Mouse (Mus musculus) CD4-positive, CD25-positive, alpha-beta regulatory T cell, adult 4 months (primary cell): ENCODE data around the gene Aoah. TPM values are rescaled to one million over a fixed set of nuclear protein-coding genes. Genes with fewer than 3 reads are reported as not detected.

ENCODE experiments used
- ATAC-seq: one replicate; pipeline ENCODE4 v1.8.0; 2017
- polyA plus RNA-seq, 2 experiments: library from polyadenylated mRNA; unstranded; fragments of 100-300 nt; shearing (Covaris generic); gene quantifications; one replicate each; pipeline ENCODE4 v1.2.1; 2017

Gene Aoah
- polyA plus RNA-seq, 2 experiments from 2014 or later = 0.20 TPM; not detected in 1

- no peak for ATAC-seq
These were observed 123.0 kb downstream of the Aoah start for GRCm38 (mm10) chr13:20916698-20917511.

DNA sequence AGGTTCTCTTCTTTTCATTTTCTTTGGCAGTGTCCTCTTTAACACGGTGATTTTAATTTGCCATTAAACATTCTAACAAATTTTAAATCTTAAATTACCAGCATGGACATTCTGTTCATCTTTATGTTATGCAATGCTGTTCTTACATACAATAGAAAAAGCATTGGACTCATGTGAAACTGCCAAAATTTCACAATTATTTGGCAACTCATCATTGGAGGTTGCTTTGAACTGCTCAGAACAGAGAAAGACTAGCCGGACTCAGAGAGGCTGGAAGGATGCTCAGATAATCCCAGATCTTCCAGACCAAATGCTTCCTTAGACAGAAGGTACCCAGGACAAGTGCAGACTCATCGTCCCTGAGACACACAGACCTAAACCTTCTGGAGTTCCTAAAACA is 126.5 kb downstream of the Aoah start:
- ATAC-seq = no peak

- ATAC-seq = no peak
These were observed 142.1 kb downstream of the Aoah start for GRCm38 (mm10) chr13:20936016-20936415.

DNA sequence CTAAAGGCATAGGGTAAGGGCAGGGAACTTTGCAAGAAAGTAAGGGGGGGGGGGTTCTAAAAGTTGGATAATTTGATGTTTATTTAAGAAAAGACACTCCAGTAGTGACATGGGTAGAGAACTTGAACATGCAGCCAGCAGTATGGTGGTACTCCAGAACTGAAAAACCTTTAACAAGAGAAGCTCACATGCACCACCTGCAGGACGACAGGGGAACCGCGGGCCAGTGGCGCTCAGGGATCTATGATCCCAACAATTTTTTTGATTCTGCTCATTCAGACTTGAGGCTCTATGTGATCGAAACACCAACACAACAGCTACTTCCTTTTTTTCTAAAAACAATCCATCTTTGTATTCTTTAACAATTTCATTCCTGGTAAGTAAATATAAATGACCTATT is 143.5 kb downstream of the Aoah start:
- ATAC-seq = no peak

DNA sequence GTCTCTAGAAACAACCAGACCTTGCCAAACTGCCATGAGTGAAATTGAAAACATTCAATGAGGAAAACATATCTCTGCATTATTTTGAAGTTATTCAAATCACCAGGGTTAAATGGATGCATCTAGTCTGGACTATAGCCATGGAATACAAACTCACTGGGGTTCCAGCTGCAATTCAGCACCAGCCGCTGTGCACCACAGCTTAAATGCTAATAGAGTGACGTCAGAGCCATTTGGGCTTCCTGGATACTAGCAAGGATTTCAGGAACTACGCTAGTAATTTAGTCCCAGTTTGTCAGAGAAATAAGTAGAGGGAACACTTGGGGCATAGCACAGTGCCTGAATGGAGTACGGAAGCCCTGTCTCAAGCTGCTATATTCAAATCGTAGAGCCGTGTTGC is 145.2 kb downstream of the Aoah start:
- no peak for ATAC-seq

DNA sequence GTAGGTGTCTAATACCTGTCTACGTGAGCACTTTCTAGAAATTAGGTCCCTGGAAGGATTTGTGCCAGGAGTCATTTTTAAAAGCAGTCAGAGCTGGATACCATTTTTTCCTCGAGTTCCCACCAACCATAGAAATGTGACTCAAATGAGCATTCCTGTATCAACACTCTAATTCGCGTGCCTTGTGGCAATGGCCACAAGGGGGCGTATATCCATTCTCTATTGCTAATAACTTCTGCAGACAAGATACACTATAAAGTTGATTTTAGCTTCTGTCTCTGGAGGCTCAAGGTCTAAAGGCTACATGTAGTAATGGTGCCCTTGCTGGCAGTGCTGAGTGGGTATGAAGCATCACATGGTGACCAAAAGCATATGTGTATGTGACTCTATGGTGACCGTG is 146.5 kb downstream of the Aoah start:
- no peak for ATAC-seq

GRCm38 (mm10) chr13:20941707-20942106 is 147.8 kb downstream of the Aoah start:
- no peak for ATAC-seq

DNA sequence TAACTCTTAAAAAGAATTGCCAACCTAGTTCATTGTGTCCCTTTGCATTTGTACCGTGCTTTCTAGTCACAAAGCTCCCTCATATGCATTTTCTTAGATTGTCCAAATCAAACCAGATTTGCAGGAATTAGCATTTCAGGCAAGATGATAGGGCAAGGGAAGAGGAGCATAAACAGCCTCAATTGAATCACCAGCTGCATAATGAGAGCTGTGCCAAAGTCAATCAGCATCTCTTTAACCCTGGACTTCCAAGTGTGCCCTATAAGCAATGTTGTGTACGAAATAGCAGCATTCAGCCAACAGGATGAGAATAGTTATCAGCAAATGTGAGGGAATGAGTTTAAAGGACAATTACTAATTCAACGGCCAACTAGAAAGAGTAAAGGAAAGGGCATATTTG is 169.2 kb downstream of the Aoah start:
- no peak for ATAC-seq

GRCm38 (mm10) chr13:20981234-20982230 is 187.6 kb downstream of the Aoah start:
- ATAC-seq = no peak

- no peak for ATAC-seq
These were observed 191.6 kb downstream of the Aoah start for GRCm38 (mm10) chr13:20985510-20985909.

- ATAC-seq = no peak
These were observed 192.0 kb downstream of the Aoah start for GRCm38 (mm10) chr13:20985961-20986360.

GRCm38 (mm10) chr13:21005238-21005637 is 211.3 kb downstream of the Aoah start:
- ATAC-seq = no peak

DNA sequence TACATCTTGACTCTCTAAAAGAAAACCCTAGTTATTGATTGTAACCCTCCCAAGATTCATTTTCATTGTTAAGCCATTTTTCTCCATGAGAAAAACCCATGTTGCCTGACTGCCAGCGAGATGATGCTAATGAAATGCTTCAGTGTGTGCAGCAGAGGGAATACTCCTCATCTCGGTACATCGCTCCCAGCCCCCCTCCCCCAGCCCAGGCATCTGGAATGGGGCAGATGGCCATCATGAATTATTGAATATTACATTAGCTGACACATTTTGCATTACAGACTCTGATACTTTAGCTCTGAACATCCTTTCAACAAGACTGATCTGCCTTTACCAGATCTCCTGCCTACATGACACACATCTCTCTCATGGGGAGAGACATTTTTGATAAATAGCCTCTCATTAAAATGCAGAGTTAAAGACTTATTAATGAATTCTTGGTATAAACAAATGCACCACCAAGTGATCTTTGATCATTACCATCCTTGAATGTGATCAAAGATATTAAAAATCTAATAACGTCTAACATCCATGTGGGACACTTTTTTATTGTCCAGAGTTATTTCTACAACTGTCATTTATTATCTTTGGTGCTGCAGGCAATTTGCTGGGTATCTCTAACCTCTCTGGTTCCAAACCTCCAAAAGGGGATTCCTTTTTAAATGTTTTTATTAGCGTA is 211.9 kb downstream of the Aoah start:
- ATAC-seq = no peak

- no peak for ATAC-seq
These were observed 212.4 kb downstream of the Aoah start for GRCm38 (mm10) chr13:21006321-21006653.

- ATAC-seq = no peak
These were observed 219.7 kb downstream of the Aoah start for GRCm38 (mm10) chr13:21013659-21014058.

DNA sequence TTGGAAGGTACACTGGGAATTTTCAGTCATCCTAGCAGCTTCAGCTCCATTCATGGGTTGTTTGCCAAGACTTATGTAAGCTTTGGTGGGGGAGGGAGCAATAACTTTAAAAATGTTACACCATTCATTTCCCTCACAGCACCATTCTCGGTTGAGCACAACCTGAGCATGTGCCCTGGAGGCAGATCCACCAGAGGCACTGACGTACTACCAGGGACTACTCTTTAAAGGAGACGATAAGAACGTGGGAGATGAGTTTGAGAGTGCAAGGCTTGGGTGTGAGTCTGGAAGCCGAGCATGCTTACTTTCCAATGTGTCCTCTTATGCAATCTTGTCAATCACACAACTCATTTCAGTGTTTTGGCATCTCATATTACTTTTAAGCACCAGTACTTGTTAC is 230.9 kb downstream of the Aoah start:
- ATAC-seq = no peak

- ATAC-seq = no peak
These were observed 239.3 kb downstream of the Aoah start for GRCm38 (mm10) chr13:21033176-21033575.

DNA sequence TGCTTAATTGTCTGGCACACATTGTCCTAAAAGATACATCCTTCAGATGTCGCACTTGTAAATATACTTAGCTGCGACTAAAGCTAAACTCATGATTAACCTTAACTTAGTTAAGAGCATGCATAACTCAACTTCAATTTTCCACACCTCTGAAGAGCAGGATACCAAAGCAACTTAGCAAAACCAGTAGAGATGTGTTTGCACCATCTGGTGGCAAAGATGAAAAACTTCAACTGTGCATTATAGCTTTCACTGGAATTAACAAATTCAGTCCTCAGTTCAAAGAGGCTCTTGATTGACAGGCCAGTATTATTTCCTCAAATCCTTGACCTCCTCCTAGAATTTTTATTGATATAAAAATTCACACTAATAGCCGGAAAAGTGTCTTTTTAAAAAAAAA is 241.1 kb downstream of the Aoah start:
- ATAC-seq = no peak

DNA sequence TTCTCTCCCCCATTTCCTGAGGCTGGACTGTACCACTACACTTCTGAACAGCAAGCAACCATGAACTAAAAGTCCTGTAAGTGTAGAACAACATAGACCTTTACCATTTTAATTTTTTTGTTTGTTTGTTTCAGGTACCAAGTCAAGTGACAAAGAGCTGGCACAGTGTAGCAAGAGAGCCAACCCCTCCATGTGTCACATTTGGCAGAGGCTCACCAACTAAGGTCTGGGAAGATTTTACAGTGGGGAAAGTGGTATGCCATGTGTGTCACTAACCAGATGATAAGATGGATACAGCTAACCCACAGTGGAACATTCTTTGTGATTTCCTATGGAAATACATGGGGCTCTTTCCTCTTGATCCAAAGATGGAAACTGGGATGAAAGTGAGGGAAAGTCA is 242.1 kb downstream of the Aoah start:
- ATAC-seq = no peak

DNA sequence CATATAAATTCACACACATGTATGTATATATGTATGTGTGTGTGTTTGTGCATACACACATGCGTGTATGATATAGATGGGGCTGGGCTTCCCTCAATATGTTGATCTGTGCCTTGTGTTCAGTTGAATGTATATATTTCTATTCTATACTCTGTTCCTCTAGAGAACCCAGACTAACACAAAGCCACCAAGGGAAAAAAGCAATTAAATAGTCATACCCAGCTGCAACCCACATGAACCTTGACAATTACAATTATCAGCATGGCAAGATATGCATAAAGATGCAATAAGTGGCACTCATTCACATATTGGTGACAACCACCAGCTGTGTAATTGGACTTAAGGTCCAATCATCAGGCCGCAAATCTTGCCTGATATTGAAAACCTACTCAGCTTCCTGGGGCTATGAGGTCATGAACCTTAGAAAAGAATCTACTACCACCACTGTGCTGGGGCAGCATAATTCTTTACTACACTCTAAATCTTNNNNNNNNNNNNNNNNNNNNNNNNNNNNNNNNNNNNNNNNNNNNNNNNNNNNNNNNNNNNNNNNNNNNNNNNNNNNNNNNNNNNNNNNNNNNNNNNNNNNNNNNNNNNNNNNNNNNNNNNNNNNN is 246.8 kb downstream of the Aoah start:
- ATAC-seq = no peak

GRCm38 (mm10) chr13:21050118-21050517 is 256.2 kb downstream of the Aoah start:
- ATAC-seq = no peak

DNA sequence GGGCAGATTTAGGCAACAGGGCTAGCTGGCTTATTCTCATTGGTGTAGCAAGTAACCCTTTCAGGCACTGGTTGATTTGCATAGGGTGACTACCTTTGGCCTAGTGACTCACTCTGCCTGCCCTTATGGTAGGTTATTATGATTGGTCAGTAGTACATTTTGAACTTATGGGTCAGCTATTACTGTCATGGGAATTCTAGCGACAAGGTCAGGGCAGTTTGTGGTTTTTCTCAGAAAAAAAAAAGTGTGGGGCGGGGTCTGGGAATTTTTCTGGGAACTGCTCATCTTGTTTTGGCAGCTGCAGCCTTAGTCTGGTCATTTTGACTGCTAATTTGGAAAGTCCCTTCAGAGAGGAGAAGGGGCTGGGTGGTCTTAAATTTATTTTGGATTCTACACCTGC is 272.1 kb downstream of the Aoah start:
- ATAC-seq = no peak

- no peak for ATAC-seq
These were observed 280.9 kb downstream of the Aoah start, which contains the start of gene Olfr1370 for GRCm38 (mm10) chr13:21074847-21075246. Gene Olfr1370 (minus strand): TSS chr13:21074947.
